Mouse (Mus musculus) liver, adult 10 weeks (tissue): Measurements from ENCODE around the gene Bsph1. TPM values are rescaled to one million over a fixed set of nuclear protein-coding genes. Genes with fewer than 3 reads are reported as not detected.

Source experiments
- polyA plus RNA-seq: library from polyadenylated mRNA; stranded (reverse); fragments of 350-450 nt; fragmentation: Illumina TruSeq; extraction: RNeasy Lipid Tissue Mini Kit (QIAGEN cat#74804); gene quantifications from one replicate; pipeline ENCODE4 v1.2.3, GENCODE M21; 2014; ENCODE audit warnings: low read depth, low replicate concordance

Bsph1 gene
- polyA plus RNA-seq = not detected

GRCm38 (mm10) chr7:13450541-13450940 lies at the start of gene Bsph1:
Gene Bsph1 (plus strand): TSS chr7:13450841.

Other genes with a start within 250 kb of the Bsph1 start
- gene Vmn1r89, start 237.8 kb upstream of the Bsph1 start, polyA plus RNA-seq = not detected
- gene Lig1, start 173.6 kb upstream of the Bsph1 start, polyA plus RNA-seq = 1.0 TPM
- 2.5 TPM for gene Zswim9, start 172.1 kb upstream of the Bsph1 start, polyA plus RNA-seq
- not detected for gene Pla2g4c, start 126.2 kb upstream of the Bsph1 start, polyA plus RNA-seq
- gene Cabp5, start 52.7 kb upstream of the Bsph1 start, polyA plus RNA-seq = not detected
- not detected for gene Bsph2, start 120.2 kb downstream of the Bsph1 start, polyA plus RNA-seq
- gene Sult2a5, start 173.1 kb downstream of the Bsph1 start, polyA plus RNA-seq = 28.3 TPM